Mouse (Mus musculus) stomach, adult 2 months (tissue): ENCODE data around the gene Slc47a1. TPM values are rescaled to one million over a fixed set of nuclear protein-coding genes. Genes with fewer than 3 reads are reported as not detected.

Experiments
- polyA plus RNA-seq: library from polyadenylated mRNA; depleted of rRNA; stranded (reverse); fragments of >200 nt; gene quantifications from 2 replicates; pipeline ENCODE4 v1.2.3, GENCODE M21; 2012; rRNA removed

The Slc47a1 gene
- 0.27 and 0.42 TPM in 2 replicates for polyA plus RNA-seq

DNA sequence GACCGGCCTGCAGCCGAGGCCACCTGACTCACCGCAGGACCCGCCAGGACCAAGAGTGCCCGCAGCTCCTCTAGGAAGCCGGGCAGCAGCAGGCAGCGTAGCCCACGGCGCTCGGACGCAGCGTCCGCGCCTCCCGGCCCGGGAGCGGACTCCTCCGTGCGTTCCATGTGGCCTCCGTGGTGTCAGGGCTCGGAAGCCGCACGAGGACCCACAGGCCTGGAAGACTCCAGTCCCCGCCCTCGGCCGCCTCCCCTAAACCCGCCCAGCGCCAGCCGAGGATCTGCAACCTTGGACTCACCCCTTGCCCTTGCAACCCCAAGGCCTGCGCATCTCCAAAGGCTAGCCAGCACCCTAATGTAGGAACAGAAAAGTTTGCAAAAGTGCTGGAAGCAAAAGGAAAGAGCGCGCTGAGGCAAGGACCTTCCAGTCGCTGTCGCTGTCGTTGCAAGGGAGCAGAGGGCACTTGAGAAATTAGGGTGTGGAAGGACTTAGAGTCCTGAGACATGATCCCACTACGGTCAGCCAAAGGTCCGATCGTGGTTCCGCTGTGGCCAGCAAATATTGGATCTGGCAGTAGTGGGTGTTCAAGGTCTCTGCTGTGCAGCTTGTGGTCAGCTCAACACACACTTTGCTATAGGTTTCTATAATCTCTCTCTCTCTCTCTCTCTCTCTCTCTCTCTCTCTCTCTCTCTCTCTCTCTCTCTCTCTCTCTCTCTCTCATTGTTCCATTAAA is at the start of gene Slc47a1:
Gene Slc47a1 (minus strand): TSS at position 465 of the 733 bp plus-strand sequence.

DNA sequence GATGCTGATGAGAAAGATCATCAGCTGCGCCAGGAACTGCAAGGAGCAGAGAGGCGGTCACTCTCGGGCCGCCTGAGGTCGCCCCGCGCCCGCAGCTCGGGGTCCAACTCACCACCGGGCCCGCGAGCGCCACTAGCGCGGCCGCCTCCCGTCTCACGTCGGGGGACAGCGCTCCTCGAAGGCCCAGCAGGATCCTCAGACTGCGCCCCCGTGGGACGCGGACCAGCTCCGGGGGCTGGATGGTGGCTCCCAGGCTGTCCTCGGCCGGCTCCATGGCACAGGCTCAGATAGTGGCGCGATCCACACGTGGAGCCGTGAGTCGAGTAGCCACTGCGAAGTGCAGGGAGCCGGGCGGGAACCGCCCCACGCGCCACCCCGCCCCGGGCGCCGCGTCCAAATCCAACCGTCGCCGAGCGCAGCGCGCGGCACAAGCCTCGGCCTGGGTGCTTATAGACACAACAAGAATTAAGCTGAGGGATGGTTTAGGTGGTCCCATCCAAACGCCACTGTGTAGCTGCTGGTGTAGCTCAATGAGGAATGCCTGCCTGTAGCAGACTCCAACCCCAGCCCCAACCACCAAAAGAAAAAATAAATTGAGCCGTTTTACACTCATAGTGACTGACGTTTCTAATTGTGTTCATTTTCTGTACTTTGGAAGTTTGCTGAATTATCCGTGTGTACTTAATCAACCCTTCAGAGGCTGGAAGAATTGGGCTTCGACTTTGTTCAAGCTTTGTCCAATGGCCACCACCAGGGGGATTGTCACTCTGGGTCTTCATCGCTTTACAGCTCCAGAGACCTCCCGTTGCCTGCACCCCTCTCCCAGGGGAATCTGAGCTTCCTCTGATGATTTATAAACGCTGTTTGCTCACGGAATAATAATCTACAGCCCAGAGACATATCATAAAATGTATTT is 35.4 kb downstream of the Slc47a1 start, which contains the start of gene Slc47a2:
Gene Slc47a2 (minus strand): TSS at position 356 of the 916 bp plus-strand sequence.

Other genes with a start within 250 kb of the Slc47a1 start
- 15.8 and 17.3 TPM in 2 replicates for gene Usp22, start 203.3 kb downstream of the Slc47a1 start, polyA plus RNA-seq
- 82.0 and 99.8 TPM in 2 replicates for gene Aldh3a1, start 170.8 kb downstream of the Slc47a1 start, polyA plus RNA-seq
- gene Aldh3a2, start 110.9 kb downstream of the Slc47a1 start, polyA plus RNA-seq: 97.6 and 98.3 TPM in 2 replicates
- 0.18 and 0.24 TPM in 2 replicates for gene Slc47a2, start 35.5 kb downstream of the Slc47a1 start, polyA plus RNA-seq
- gene Rnf112, start 75.8 kb upstream of the Slc47a1 start, polyA plus RNA-seq: 0.37 and 0.41 TPM in 2 replicates
- 126 and 140 TPM in 2 replicates for gene Mfap4, start 107.1 kb upstream of the Slc47a1 start, polyA plus RNA-seq
- 13.8 and 18.3 TPM in 2 replicates for gene Mapk7, start 116.1 kb upstream of the Slc47a1 start, polyA plus RNA-seq
- 11.1 and 12.3 TPM in 2 replicates for gene B9d1, start 126.8 kb upstream of the Slc47a1 start, polyA plus RNA-seq
- gene Epn2, start 201.3 kb upstream of the Slc47a1 start, polyA plus RNA-seq: 10.7 and 10.8 TPM in 2 replicates